Mouse (Mus musculus): Measurements from ENCODE around the gene Add2. TPM values are rescaled to one million over a fixed set of nuclear protein-coding genes. Genes with fewer than 3 reads are reported as not detected.

Add2 gene
- polyA plus RNA-seq, 1 experiment from 2014 or later, result 28.1 TPM

- Histone ChIP-seq H3K4me2 (ENCODE audit: low read depth, low read length) (no peak overlapping the region), H3K36me3 (replicated peaks; ENCODE audit: insufficient read depth, low read length) (no peaks in the 10 kb centered on the region), H3K27me3 (ENCODE audit: insufficient read depth, low read length) (no peaks in the 10 kb centered on the region), H3K27ac (ENCODE audit: low read depth) (no peak overlapping the region), H3K9ac (replicated peaks) (no peak overlapping the region), H3K4me3 (ENCODE audit: low read depth, low read length) (no peak overlapping the region), H3K9me3 (ENCODE audit: low read length) (no peaks in the 10 kb centered on the region), H3K4me1 (ENCODE audit: insufficient read depth) (no peaks in the 10 kb centered on the region)
- ATAC-seq, result no peak
- WGBS (ENCODE audit: insufficient replicate concordance), result 44% methylated on average over 3 of the region's 3 CpGs
- DNase-seq, result peak; percentile 55
- peak; percentile 81 for TF ChIP-seq CTCF (IDR thresholded peaks at IDR 0.05; ENCODE audit: low read depth)
- no peak for TF ChIP-seq EP300 (IDR thresholded peaks at IDR 0.05; ENCODE audit: low read depth)
These were observed 7.5 kb upstream of the Add2 start for GRCm38 (mm10) chr6:86020948-86021347.

GRCm38 (mm10) chr6:86026632-86027292, 1.7 kb upstream of the Add2 start:
- no peaks in the 10 kb centered on the region for H3K36me3 ChIP-seq (replicated peaks; ENCODE audit: insufficient read depth, low read length)
- no peak for ATAC-seq
- no peak overlapping the region for H3K27ac ChIP-seq (ENCODE audit: low read depth)
- DNase-seq, result no peak
- no peak overlapping the region for H3K4me3 ChIP-seq (ENCODE audit: low read depth, low read length)
- H3K4me1 ChIP-seq (ENCODE audit: insufficient read depth), result no peaks in the 10 kb centered on the region
- H3K9ac ChIP-seq (replicated peaks), result no peak overlapping the region
- H3K27me3 ChIP-seq (ENCODE audit: insufficient read depth, low read length), result peaks cover 31% of the 10 kb centered on the region
- H3K9me3 ChIP-seq (ENCODE audit: low read length), result no peaks in the 10 kb centered on the region
- no peak overlapping the region for H3K4me2 ChIP-seq (ENCODE audit: low read depth, low read length)
- TF ChIP-seq CTCF (IDR thresholded peaks at IDR 0.05; ENCODE audit: low read depth) (no peak), EP300 (IDR thresholded peaks at IDR 0.05; ENCODE audit: low read depth) (no peak)
- WGBS (ENCODE audit: insufficient replicate concordance), result 69% methylated on average over 8 of the region's 8 CpGs

DNA sequence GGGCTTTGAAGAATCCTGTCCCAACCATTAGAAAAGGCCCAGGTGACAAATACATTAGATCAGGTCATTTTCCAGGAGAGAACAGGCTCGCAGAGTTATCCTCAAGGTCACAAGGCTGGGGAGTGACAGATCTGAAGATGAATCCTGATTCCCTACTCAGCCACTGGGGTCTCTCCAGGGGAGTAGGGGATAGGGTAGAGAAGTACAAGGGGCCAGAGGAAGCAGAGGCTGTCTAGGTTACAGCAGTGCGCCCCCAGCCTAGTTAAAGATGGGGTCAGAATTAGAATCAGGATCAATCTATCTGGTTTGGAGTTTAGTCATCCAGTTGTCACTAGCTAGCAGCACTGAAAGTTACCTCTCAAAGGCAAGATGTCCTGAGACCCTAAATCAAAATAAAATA, 331 bp upstream of the Add2 start:
- ATAC-seq (no peak), DNase-seq (no peak)
- no peak overlapping the region for H3K9ac ChIP-seq (replicated peaks)
- peaks cover 31% of the 10 kb centered on the region for H3K27me3 ChIP-seq (ENCODE audit: insufficient read depth, low read length)
- H3K4me3 ChIP-seq (ENCODE audit: low read depth, low read length), result no peak overlapping the region
- 64% methylated on average over 2 of the region's 2 CpGs for WGBS (ENCODE audit: insufficient replicate concordance)
- H3K36me3 ChIP-seq (replicated peaks; ENCODE audit: insufficient read depth, low read length), result no peaks in the 10 kb centered on the region
- H3K4me1 ChIP-seq (ENCODE audit: insufficient read depth), result no peaks in the 10 kb centered on the region
- H3K9me3 ChIP-seq (ENCODE audit: low read length), result no peaks in the 10 kb centered on the region
- no peak overlapping the region for H3K27ac ChIP-seq (ENCODE audit: low read depth)
- TF ChIP-seq EP300 (IDR thresholded peaks at IDR 0.05; ENCODE audit: low read depth) (no peak), CTCF (IDR thresholded peaks at IDR 0.05; ENCODE audit: low read depth) (no peak)
- no peak overlapping the region for H3K4me2 ChIP-seq (ENCODE audit: low read depth, low read length)

GRCm38 (mm10) chr6:86029323-86029713, 837 bp downstream of the Add2 start:
- no peak overlapping the region for H3K9ac ChIP-seq (replicated peaks)
- H3K4me2 ChIP-seq (ENCODE audit: low read depth, low read length), result no peak overlapping the region
- no peaks in the 10 kb centered on the region for H3K9me3 ChIP-seq (ENCODE audit: low read length)
- H3K4me1 ChIP-seq (ENCODE audit: insufficient read depth), result no peaks in the 10 kb centered on the region
- H3K27ac ChIP-seq (ENCODE audit: low read depth), result no peak overlapping the region
- TF ChIP-seq CTCF (IDR thresholded peaks at IDR 0.05; ENCODE audit: low read depth), result no peak
- TF ChIP-seq EP300 (IDR thresholded peaks at IDR 0.05; ENCODE audit: low read depth), result no peak
- 16% methylated on average over 6 of the region's 6 CpGs for WGBS (ENCODE audit: insufficient replicate concordance)
- peaks cover 31% of the 10 kb centered on the region for H3K27me3 ChIP-seq (ENCODE audit: insufficient read depth, low read length)
- DNase-seq, result no peak
- no peak for ATAC-seq
- H3K36me3 ChIP-seq (replicated peaks; ENCODE audit: insufficient read depth, low read length), result no peaks in the 10 kb centered on the region
- H3K4me3 ChIP-seq (ENCODE audit: low read depth, low read length), result no peak overlapping the region

GRCm38 (mm10) chr6:86031527-86031926, 3.0 kb downstream of the Add2 start:
- Histone ChIP-seq H3K4me3 (ENCODE audit: low read depth, low read length) (no peak overlapping the region), H3K36me3 (replicated peaks; ENCODE audit: insufficient read depth, low read length) (no peaks in the 10 kb centered on the region), H3K9ac (replicated peaks) (no peak overlapping the region), H3K27ac (ENCODE audit: low read depth) (no peak overlapping the region), H3K4me2 (ENCODE audit: low read depth, low read length) (no peak overlapping the region), H3K27me3 (ENCODE audit: insufficient read depth, low read length) (peaks cover 30% of the 10 kb centered on the region), H3K4me1 (ENCODE audit: insufficient read depth) (no peaks in the 10 kb centered on the region), H3K9me3 (ENCODE audit: low read length) (no peaks in the 10 kb centered on the region)
- DNase-seq (no peak), ATAC-seq (no peak)
- no peak for TF ChIP-seq CTCF (IDR thresholded peaks at IDR 0.05; ENCODE audit: low read depth)
- TF ChIP-seq EP300 (IDR thresholded peaks at IDR 0.05; ENCODE audit: low read depth), result no peak
- WGBS (ENCODE audit: insufficient replicate concordance), result 75% methylated on average over 2 of the region's 2 CpGs

DNA sequence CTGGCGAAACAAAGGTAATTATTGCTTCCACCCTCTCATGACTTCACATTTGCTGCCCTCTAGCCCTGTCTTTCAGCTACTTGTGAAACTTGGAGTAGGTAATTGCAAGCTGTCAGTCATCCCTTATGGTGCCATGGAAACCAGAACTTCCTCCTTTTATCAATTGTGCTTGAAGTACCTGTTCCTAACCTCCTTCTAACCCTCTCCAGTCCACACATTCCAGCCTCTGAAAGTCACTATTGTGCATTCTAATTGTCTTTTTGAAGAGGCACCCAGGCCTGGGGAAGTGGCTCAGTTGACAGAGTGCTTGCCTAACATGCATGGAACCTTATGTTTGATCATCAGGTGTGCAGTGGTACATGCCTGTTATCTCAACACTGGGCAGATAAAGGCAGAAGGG, 5.2 kb downstream of the Add2 start:
- 69% methylated on average over 1 of the region's 1 CpGs for WGBS (ENCODE audit: insufficient replicate concordance)
- no peak overlapping the region for H3K4me3 ChIP-seq (ENCODE audit: low read depth, low read length)
- TF ChIP-seq CTCF (IDR thresholded peaks at IDR 0.05; ENCODE audit: low read depth), result no peak
- TF ChIP-seq EP300 (IDR thresholded peaks at IDR 0.05; ENCODE audit: low read depth), result no peak

More for the DNA sequence above, 5.2 kb downstream of the Add2 start:
- Histone ChIP-seq H3K27ac (ENCODE audit: low read depth) (no peak overlapping the region), H3K36me3 (replicated peaks; ENCODE audit: insufficient read depth, low read length) (no peaks in the 10 kb centered on the region), H3K9ac (replicated peaks) (no peak overlapping the region), H3K4me2 (ENCODE audit: low read depth, low read length) (no peak overlapping the region), H3K27me3 (ENCODE audit: insufficient read depth, low read length) (peaks cover 15% of the 10 kb centered on the region), H3K4me1 (ENCODE audit: insufficient read depth) (no peaks in the 10 kb centered on the region), H3K9me3 (ENCODE audit: low read length) (no peaks in the 10 kb centered on the region)
- no peak for DNase-seq
- no peak for ATAC-seq

Measured in liver, postnatal 0 days (tissue).